8 mouse cellular contexts compared by ENCODE assay signal in the genomic region with DNA sequence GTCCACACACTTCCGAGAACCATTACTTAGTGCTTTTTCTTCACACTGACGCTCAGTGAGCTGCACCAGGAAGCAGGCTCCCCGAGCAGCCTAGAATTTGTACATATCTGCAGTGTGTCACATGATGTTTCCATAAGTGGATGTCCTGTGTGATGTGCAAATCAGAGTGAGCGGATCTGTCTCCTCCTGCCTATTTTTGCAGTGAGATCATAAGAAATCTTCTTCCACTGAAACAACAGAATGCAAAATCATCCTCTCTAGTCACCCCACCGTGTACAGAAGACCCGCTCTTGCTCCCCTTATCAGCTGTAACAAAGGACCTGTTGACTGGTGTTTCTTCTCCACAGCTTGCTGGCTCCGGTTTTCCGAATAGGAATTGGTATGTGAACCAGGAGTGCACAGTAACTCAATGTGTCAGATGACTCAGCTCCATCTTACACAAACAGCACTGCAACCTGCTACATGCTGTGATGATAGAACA. TPM values are rescaled to one million over a fixed set of nuclear protein-coding genes. Genes with fewer than 3 reads are reported as not detected.
DNase-seq lines count a peak whose midpoint lies in the region; ATAC-seq lines count a peak whose summit lies in the region.

No protein-coding gene starts in this region.

- peak; percentile 56; the same call in 1 of the 2 replicates for ATAC-seq in heart, embryonic 12.5 days (ENCODE audit: insufficient number of reproducible peaks, low FRiP score)
- no peak for ATAC-seq in neural tube, embryonic 13.5 days (ENCODE audit: low read depth)

- 16% methylated on average over 8 of the region's 8 CpGs for WGBS in heart, embryonic 12.5 days
- 59% methylated on average over 8 of the region's 8 CpGs for WGBS in neural tube, embryonic 13.5 days

- H3K4me1 ChIP-seq in heart, embryonic 12.5 days (replicated peaks) = peaks cover 39% of the 10 kb centered on the region
- peaks cover 46% of the 10 kb centered on the region for H3K4me1 ChIP-seq in neural tube, embryonic 13.5 days (replicated peaks)

- no peak overlapping the region for H3K9ac ChIP-seq in heart, embryonic 12.5 days
- H3K9ac ChIP-seq in neural tube, embryonic 13.5 days = no peak overlapping the region

- H3K27ac ChIP-seq in heart, embryonic 12.5 days (ENCODE audit: poor library complexity, severe bottlenecking) = peak overlapping the region; percentile 70
- H3K27ac ChIP-seq in neural tube, embryonic 13.5 days (replicated peaks) = peak overlapping the region; percentile 43

- peak overlapping the region; percentile 21 for H3K4me3 ChIP-seq in heart, embryonic 12.5 days
- no peak overlapping the region for H3K4me3 ChIP-seq in neural tube, embryonic 13.5 days

- no peaks in the 10 kb centered on the region for H3K9me3 ChIP-seq in heart, embryonic 12.5 days (replicated peaks)
- H3K9me3 ChIP-seq in neural tube, embryonic 13.5 days = no peaks in the 10 kb centered on the region

- no peaks in the 10 kb centered on the region for H3K36me3 ChIP-seq in heart, embryonic 12.5 days
- H3K36me3 ChIP-seq in neural tube, embryonic 13.5 days = no peaks in the 10 kb centered on the region

- H3K4me2 ChIP-seq in heart, embryonic 12.5 days = peak overlapping the region; percentile 51
- peak overlapping the region; percentile 59 for H3K4me2 ChIP-seq in neural tube, embryonic 13.5 days

- peak; percentile 19 for DNase-seq in embryo, embryonic 10.5 days (ENCODE audit: low spot score)
- DNase-seq in embryo, embryonic 11 days = no peak
- peak; percentile 52 to 77 for DNase-seq in left cerebral cortex, postnatal 25 days (ENCODE audit: low spot score in 2 of 2)
- no peak for DNase-seq in left cerebral cortex, postnatal 4 days
- no peak for DNase-seq in testis, postnatal 10 days (ENCODE audit: low spot score)
- no peak for DNase-seq in adrenal gland, postnatal 36 days

- intact Hi-C loops in left cerebral cortex, postnatal 25 days (cut with DNase I) = loop anchor here (2.0 to 5.0 kb wide), 6 partner anchors 54 to 424 kb away; partner anchors contain the start of genes Rpf1 and Samd13
- intact Hi-C loops in left cerebral cortex, postnatal 4 days (cut with DNase I) = loop anchor here (10.0 kb wide), 1 partner anchor 582 kb away; no protein-coding TSS in a partner anchor

- no peaks in the 10 kb centered on the region for H3K27me3 ChIP-seq in heart, embryonic 12.5 days (replicated peaks)
- no peaks in the 10 kb centered on the region for H3K27me3 ChIP-seq in neural tube, embryonic 13.5 days

RNA-seq across cellular contexts. Expression of gene Prkacb, which starts 46.0 kb away (rescaled TPM):
- total RNA-seq in left cerebral cortex, postnatal 25 days (2021) = 100 to 1,000 TPM; 460 to 559 TPM
- total RNA-seq in left cerebral cortex, postnatal 4 days (2021) = 100 to 1,000 TPM; 331 to 372 TPM
- polyA plus RNA-seq in heart, embryonic 12.5 days (2016; fragmentation: Nextera tagmentation; extraction: Ambion mirVana) = 64.8 and 66.0 TPM in 2 replicates
- polyA plus RNA-seq in neural tube, embryonic 13.5 days (2015; fragmentation: Nextera tagmentation; extraction: Ambion mirVana) = 133 and 140 TPM in 2 replicates
- total RNA-seq in adrenal gland, postnatal 36 days (2021) = 100 to 1,000 TPM; 109 to 117 TPM

Comparison
In these comparisons a context has a peak if more than half of its experiments do, and no peak if none do; other contexts are left out.
1. DNase-seq: peak in embryo, embryonic 10.5 days (single experiment) and left cerebral cortex, postnatal 25 days (2 of 2); none in embryo, embryonic 11 days (single experiment), left cerebral cortex, postnatal 4 days (single experiment), testis, postnatal 10 days (single experiment) and adrenal gland, postnatal 36 days (0 of 2).